Mouse (Mus musculus): Measurements from ENCODE around the gene Nup54. TPM values are rescaled to one million over a fixed set of nuclear protein-coding genes. Genes with fewer than 3 reads are reported as not detected.
A peak's percentile ranks its signal among the peaks of the same experiment; 100 is the strongest.

Gene Nup54
- 77.4 and 77.5 TPM in 2 replicates for polyA plus RNA-seq (2014; fragmentation: Nextera tagmentation; extraction: Ambion mirVana)

- Histone ChIP-seq H3K9ac (ENCODE audit: low read length) (peak within 1 kb of the TSS; percentile 90), H3K9me3 (ENCODE audit: control insufficient read depth, low read length) (no peaks in the 10 kb centered on the region), H3K4me1 (ENCODE audit: control insufficient read depth, insufficient read depth, low read length) (no peaks in the 10 kb centered on the region), H3K4me2 (ENCODE audit: low read depth, severe bottlenecking) (peak within 1 kb of the TSS; percentile 78), H3K36me3 (ENCODE audit: control insufficient read depth, insufficient read depth, low read length) (no peaks in the 10 kb centered on the region), H3K4me3 (ENCODE audit: low read depth, low read length) (peak within 1 kb of the TSS; percentile 97), H3K27me3 (ENCODE audit: control insufficient read depth, insufficient read depth, low read length) (no peaks in the 10 kb centered on the region), H3K27ac (replicated peaks; ENCODE audit: low read depth, low read length) (peak within 1 kb of the TSS; percentile 76)
- DNase-seq (ENCODE audit: low spot score), result peak; percentile 95
- ATAC-seq (ENCODE audit: insufficient number of reproducible peaks, low FRiP score, low TSS enrichment, low read depth), result peak; percentile 98
- WGBS, result 1% methylated on average over 34 of the region's 34 CpGs
Observed at GRCm38 (mm10) chr5:92435025-92435584, at the start of gene Nup54. Gene Nup54 (minus strand): TSS chr5:92435219.

DNA sequence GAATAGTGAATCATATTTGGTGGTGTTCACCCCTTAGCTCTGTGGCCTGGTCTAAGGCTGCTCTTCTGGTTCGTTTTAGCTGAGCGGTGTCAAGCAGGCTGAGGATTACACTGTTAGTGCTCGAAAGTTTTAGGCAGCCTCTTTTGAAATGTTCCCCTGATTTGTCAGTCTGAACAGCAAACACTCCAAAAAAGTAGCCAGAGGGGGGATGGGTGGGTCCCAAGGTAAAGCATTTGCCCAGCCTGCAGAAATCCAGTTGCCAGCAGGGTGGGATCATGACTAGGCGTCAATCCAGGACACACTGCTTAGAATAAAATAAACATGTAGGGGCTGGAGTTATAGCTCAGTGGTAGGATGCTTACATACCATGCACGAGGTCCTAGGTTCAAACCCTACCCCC, 37.8 kb upstream of the Nup54 start:
- Histone ChIP-seq H3K9ac (ENCODE audit: low read length) (no peak overlapping the region), H3K4me2 (ENCODE audit: low read depth, severe bottlenecking) (no peak overlapping the region), H3K36me3 (ENCODE audit: control insufficient read depth, insufficient read depth, low read length) (no peaks in the 10 kb centered on the region), H3K27ac (replicated peaks; ENCODE audit: low read depth, low read length) (no peak overlapping the region), H3K4me1 (ENCODE audit: control insufficient read depth, insufficient read depth, low read length) (no peaks in the 10 kb centered on the region), H3K4me3 (ENCODE audit: low read depth, low read length) (no peak overlapping the region), H3K27me3 (ENCODE audit: control insufficient read depth, insufficient read depth, low read length) (no peaks in the 10 kb centered on the region), H3K9me3 (ENCODE audit: control insufficient read depth, low read length) (no peaks in the 10 kb centered on the region)
- DNase-seq (ENCODE audit: low spot score), result no peak
- no peak for ATAC-seq (ENCODE audit: insufficient number of reproducible peaks, low FRiP score, low TSS enrichment, low read depth)
- WGBS, result 88% methylated on average over 5 of the region's 5 CpGs

DNA sequence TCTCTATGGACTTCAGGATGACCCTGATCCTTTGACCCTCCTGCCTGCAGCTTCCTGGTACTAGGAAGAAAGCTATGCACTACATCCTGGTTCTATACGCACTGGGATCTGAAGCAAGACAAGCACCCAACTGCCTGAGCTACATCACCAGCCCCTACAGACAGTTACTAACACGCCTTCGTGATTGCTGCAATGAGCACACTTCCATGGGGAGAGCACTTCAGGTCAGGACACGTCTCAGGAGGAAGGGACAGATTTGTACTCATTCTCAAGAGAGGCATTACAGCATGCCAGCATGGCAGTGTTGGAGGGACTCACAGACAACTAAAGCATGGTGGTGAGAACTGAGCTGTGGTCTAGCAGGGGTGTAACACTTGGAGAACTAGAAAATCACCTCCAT, 36.5 kb upstream of the Nup54 start:
- Histone ChIP-seq H3K4me3 (ENCODE audit: low read depth, low read length) (no peak overlapping the region), H3K36me3 (ENCODE audit: control insufficient read depth, insufficient read depth, low read length) (no peaks in the 10 kb centered on the region), H3K27ac (replicated peaks; ENCODE audit: low read depth, low read length) (no peak overlapping the region), H3K4me1 (ENCODE audit: control insufficient read depth, insufficient read depth, low read length) (no peaks in the 10 kb centered on the region), H3K4me2 (ENCODE audit: low read depth, severe bottlenecking) (no peak overlapping the region), H3K9me3 (ENCODE audit: control insufficient read depth, low read length) (no peaks in the 10 kb centered on the region), H3K27me3 (ENCODE audit: control insufficient read depth, insufficient read depth, low read length) (no peaks in the 10 kb centered on the region), H3K9ac (ENCODE audit: low read length) (no peak overlapping the region)
- ATAC-seq (ENCODE audit: insufficient number of reproducible peaks, low FRiP score, low TSS enrichment, low read depth) (no peak), DNase-seq (ENCODE audit: low spot score) (no peak)
- 84% methylated on average over 4 of the region's 4 CpGs for WGBS

DNA sequence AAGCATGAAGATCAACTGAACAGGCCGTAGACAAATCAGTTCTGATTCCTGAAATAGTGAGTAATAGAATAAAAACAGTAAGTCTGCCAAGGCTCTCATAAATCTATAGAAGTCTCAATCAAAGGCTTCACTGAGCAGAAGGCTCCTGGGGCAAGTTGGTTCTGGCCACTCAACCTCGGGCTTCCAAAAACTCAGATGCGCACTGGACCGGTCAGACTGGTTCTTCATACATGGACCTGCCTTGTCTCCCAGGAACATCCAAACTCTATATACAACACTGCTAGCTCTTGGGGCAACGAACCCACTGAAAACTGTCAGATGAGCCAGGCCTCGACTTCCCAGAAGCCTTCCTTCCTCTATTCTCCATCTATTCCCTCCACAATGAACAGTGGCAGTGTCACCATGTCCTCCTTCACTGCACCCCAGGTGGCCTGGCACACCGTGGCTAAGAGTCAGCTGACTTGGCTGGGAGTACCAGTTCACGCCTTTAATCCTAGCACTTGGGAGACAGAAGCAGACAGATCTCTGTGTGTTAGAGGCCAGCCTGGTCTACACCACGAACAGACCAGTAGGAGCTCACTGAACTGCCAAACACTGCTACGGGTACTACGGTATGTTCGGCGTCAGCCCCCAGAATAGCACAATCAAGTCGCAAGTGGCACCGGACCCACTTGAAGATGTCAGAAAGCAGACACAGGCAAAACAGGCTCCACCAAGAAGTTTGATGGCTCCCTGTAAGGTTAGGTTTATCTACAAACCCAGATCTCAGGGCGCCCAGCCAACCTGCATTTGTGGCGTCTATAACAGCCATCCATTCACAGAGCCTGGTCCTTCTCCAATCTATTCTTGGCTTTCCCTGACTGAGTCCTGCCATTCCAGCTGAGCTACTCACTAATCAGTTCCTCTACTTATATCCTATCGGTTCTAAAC, 34.4 kb upstream of the Nup54 start:
- no peaks in the 10 kb centered on the region for H3K4me1 ChIP-seq (ENCODE audit: control insufficient read depth, insufficient read depth, low read length)
- no peak overlapping the region for H3K9ac ChIP-seq (ENCODE audit: low read length)
- H3K9me3 ChIP-seq (ENCODE audit: control insufficient read depth, low read length), result no peaks in the 10 kb centered on the region
- ATAC-seq (ENCODE audit: insufficient number of reproducible peaks, low FRiP score, low TSS enrichment, low read depth) (no peak), DNase-seq (ENCODE audit: low spot score) (no peak)
- no peaks in the 10 kb centered on the region for H3K27me3 ChIP-seq (ENCODE audit: control insufficient read depth, insufficient read depth, low read length)
- H3K36me3 ChIP-seq (ENCODE audit: control insufficient read depth, insufficient read depth, low read length), result no peaks in the 10 kb centered on the region
- H3K27ac ChIP-seq (replicated peaks; ENCODE audit: low read depth, low read length), result no peak overlapping the region
- H3K4me3 ChIP-seq (ENCODE audit: low read depth, low read length), result no peak overlapping the region
- no peak overlapping the region for H3K4me2 ChIP-seq (ENCODE audit: low read depth, severe bottlenecking)
- WGBS, result 90% methylated on average over 18 of the region's 18 CpGs

- ATAC-seq (ENCODE audit: insufficient number of reproducible peaks, low FRiP score, low TSS enrichment, low read depth), result no peak
- Histone ChIP-seq H3K4me1 (ENCODE audit: control insufficient read depth, insufficient read depth, low read length) (no peaks in the 10 kb centered on the region), H3K27me3 (ENCODE audit: control insufficient read depth, insufficient read depth, low read length) (no peaks in the 10 kb centered on the region), H3K4me3 (ENCODE audit: low read depth, low read length) (no peak overlapping the region), H3K9ac (ENCODE audit: low read length) (no peak overlapping the region), H3K36me3 (ENCODE audit: control insufficient read depth, insufficient read depth, low read length) (no peaks in the 10 kb centered on the region), H3K4me2 (ENCODE audit: low read depth, severe bottlenecking) (no peak overlapping the region), H3K9me3 (ENCODE audit: control insufficient read depth, low read length) (no peaks in the 10 kb centered on the region), H3K27ac (replicated peaks; ENCODE audit: low read depth, low read length) (no peak overlapping the region)
- DNase-seq (ENCODE audit: low spot score), result no peak
- 88% methylated on average over 6 of the region's 6 CpGs for WGBS
Observed at GRCm38 (mm10) chr5:92468234-92468633, 33.2 kb upstream of the Nup54 start.

DNA sequence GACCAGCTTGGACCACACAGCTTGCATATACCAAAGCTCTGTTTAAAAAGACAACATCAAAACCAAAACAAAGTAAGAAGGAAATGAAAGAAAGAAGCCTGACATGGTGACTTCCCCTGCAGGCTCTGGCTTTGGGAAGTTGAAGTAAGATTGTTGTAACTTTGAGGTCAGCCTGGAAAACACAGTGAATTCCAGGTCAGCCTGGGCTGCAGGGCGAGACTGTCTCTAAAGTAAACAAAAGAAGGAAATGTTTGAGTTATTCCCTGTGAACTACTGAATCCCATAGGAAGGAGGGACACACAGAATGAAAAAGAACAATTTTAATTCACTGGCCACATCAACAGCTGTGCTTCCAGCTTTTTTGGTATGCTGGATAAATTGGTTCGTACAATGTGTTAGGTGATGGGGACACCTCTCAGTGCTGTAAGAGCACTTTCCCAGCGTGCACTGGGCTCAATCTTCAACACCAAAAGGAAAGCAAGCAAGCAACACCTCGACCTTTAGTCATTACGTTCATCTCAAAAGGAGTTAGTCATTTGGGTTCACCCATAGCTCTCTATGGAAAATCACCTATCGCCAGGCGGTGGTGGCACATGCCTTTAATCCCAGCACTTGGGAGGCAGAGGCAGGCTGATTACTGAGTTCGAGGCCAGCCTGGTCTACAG, 32.2 kb upstream of the Nup54 start:
- ATAC-seq (ENCODE audit: insufficient number of reproducible peaks, low FRiP score, low TSS enrichment, low read depth), result no peak
- no peaks in the 10 kb centered on the region for H3K9me3 ChIP-seq (ENCODE audit: control insufficient read depth, low read length)
- no peak overlapping the region for H3K4me3 ChIP-seq (ENCODE audit: low read depth, low read length)
- 85% methylated on average over 8 of the region's 8 CpGs for WGBS
- H3K9ac ChIP-seq (ENCODE audit: low read length), result no peak overlapping the region
- H3K27me3 ChIP-seq (ENCODE audit: control insufficient read depth, insufficient read depth, low read length), result no peaks in the 10 kb centered on the region
- H3K36me3 ChIP-seq (ENCODE audit: control insufficient read depth, insufficient read depth, low read length), result no peaks in the 10 kb centered on the region
- H3K4me1 ChIP-seq (ENCODE audit: control insufficient read depth, insufficient read depth, low read length), result no peaks in the 10 kb centered on the region
- DNase-seq (ENCODE audit: low spot score), result no peak
- no peak overlapping the region for H3K4me2 ChIP-seq (ENCODE audit: low read depth, severe bottlenecking)
- H3K27ac ChIP-seq (replicated peaks; ENCODE audit: low read depth, low read length), result no peak overlapping the region

DNA sequence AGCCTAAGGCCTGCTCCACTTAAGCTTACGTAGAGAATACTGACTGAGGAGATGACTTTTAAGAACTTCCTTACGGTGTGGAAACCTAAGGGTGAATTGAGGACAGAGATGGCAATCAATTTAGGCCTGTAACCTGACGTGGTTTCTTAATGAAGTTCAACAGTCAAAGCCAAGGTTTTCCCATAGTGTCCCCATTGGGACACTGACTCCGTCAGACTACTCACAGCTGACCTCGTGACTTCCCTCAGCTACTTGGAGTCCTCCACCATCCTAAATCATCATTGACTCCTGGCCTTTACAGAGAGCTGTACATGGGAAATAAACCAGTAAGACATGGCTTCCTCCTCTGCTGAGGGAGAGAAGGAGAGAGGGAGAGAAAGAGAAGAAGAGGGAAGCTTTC, 30.5 kb upstream of the Nup54 start:
- Histone ChIP-seq H3K4me1 (ENCODE audit: control insufficient read depth, insufficient read depth, low read length) (no peaks in the 10 kb centered on the region), H3K4me3 (ENCODE audit: low read depth, low read length) (no peak overlapping the region), H3K27ac (replicated peaks; ENCODE audit: low read depth, low read length) (no peak overlapping the region), H3K36me3 (ENCODE audit: control insufficient read depth, insufficient read depth, low read length) (no peaks in the 10 kb centered on the region), H3K4me2 (ENCODE audit: low read depth, severe bottlenecking) (no peak overlapping the region), H3K27me3 (ENCODE audit: control insufficient read depth, insufficient read depth, low read length) (no peaks in the 10 kb centered on the region), H3K9me3 (ENCODE audit: control insufficient read depth, low read length) (no peaks in the 10 kb centered on the region), H3K9ac (ENCODE audit: low read length) (no peak overlapping the region)
- DNase-seq (ENCODE audit: low spot score) (no peak), ATAC-seq (ENCODE audit: insufficient number of reproducible peaks, low FRiP score, low TSS enrichment, low read depth) (no peak)
- WGBS, result 84% methylated on average over 5 of the region's 5 CpGs

DNA sequence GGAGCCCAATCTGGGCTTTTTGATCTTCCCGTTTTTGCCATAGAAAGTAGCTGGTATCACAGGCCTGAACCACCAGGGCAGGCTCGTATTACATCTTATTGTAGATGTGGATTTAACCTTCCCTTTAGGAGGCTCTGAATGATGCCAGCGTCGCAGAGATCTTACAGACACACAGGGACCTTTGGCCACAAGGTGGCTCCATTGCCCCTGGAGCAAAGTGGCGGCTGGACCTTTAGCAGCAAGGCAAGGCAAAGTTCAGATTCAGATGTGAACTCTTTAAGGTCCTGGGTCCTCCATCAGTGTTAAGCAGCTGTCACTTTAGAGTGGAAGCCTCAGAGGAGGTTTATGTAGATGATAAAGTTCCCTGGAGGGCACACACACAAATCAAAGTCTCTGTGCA, 26.3 kb upstream of the Nup54 start:
- H3K4me2 ChIP-seq (ENCODE audit: low read depth, severe bottlenecking), result no peak overlapping the region
- H3K4me3 ChIP-seq (ENCODE audit: low read depth, low read length), result no peak overlapping the region
- no peaks in the 10 kb centered on the region for H3K36me3 ChIP-seq (ENCODE audit: control insufficient read depth, insufficient read depth, low read length)
- no peak overlapping the region for H3K9ac ChIP-seq (ENCODE audit: low read length)
- WGBS, result 10% methylated on average over 5 of the region's 5 CpGs
- H3K4me1 ChIP-seq (ENCODE audit: control insufficient read depth, insufficient read depth, low read length), result no peaks in the 10 kb centered on the region
- no peaks in the 10 kb centered on the region for H3K9me3 ChIP-seq (ENCODE audit: control insufficient read depth, low read length)
- DNase-seq (ENCODE audit: low spot score), result peak; percentile 73
- H3K27me3 ChIP-seq (ENCODE audit: control insufficient read depth, insufficient read depth, low read length), result no peaks in the 10 kb centered on the region
- no peak overlapping the region for H3K27ac ChIP-seq (replicated peaks; ENCODE audit: low read depth, low read length)
- no peak for ATAC-seq (ENCODE audit: insufficient number of reproducible peaks, low FRiP score, low TSS enrichment, low read depth)
